Mouse (Mus musculus) adrenal gland, postnatal 14 days (tissue): ENCODE results near the gene Gm36210. TPM values are rescaled to one million over a fixed set of nuclear protein-coding genes. Genes with fewer than 3 reads are reported as not detected.

Source experiments
- DNase-seq: peaks from one replicate; pipeline ENCODE4 v3.0.0; 2021; ENCODE audit warnings: mixed read lengths
- total RNA-seq: library from RNA; stranded (reverse); gene quantifications from 2 replicates; pipeline ENCODE4 v1.2.3, GENCODE M21; 2021

Gm36210 gene
- total RNA-seq, 1 experiment from 2014 or later, result 0.26 TPM

DNA sequence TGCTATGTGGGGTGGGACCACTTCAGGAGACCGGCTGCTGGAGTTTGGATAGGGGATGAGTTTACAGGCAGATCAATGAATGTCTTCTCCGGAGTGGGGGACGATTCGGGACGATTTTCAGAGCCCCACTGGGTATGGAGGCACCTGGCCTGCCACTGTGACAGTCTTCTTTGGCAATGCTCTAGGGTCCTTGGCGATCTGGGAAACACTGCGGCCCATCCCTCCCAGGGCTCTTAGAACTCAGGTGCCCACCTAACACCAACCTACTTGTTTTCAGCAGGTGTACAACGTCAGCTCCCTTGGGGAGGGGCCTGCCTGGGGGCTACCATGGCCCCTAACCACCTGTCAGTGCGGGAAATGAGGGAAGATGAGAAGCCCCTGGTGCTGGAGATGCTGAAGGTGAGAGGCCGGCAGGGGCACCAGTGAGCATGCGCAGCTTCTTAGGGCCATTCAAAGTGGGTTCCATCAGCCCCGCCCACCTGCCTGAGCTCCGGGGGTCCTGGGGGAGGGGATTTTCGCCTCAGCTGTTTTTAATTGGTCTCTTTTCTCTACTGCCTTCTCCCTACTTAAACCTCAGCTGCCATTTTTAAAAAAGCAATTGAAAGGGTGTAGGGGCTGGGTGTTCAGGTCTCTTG lies 16.7 kb upstream of the Gm36210 start:
- DNase-seq, result peak; percentile 49

DNA sequence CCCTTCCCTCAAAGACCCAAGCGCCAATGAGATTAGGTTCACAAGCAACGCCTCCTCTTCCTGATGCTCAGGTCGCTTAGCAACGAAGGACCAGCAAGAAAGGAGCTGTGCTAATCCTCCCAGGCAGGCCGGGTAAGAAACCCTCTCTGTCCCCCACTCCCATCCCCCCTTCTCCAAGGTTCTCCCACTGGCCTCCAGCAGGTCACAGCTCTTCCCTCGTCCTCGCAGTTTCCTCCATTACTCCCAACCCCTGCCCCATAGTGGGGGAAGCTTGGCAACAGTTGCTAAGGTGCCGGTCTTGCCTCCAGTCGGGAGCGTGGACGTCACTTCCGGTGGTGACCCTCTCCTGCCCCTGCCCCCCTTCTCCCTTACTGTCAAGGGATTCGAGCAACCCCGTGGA lies 16.2 kb upstream of the Gm36210 start:
- peak; percentile 87 for DNase-seq

DNA sequence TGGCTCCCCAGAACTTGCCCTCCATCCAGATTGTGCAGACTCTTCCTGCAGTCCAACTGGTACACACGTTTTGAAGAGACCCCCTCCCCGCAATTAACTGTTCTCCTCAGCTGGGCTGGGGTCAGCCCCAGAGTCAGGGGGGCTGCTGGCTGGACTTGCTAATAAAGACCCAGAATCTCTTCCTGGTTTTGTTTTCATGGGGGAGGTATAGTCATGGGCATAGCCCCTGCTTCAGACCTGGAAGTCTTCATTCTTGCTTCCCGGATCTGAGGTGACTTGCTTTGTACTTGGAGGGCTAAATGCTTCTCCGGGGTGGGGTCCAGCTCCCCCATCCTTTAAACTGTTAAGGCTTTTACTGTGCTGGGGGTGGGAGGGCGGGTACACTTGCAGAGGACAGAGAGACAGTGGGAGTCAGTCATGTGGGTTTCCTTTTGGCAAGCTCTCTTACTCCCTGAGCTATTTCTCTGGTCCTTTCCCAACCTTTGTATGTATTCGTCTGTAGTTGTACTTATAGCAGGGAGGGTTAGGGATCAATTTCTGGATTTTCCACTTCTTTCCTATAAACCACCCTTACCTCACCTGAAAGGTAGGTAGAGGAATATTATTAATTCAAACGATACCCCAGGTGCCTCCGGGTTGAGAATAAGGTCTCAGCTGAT lies 15.6 kb upstream of the Gm36210 start, which contains the start of gene Nat14:
Gene Nat14 (plus strand): TSS at position 205 of the 659 bp plus-strand sequence.
- DNase-seq, result no peak

DNA sequence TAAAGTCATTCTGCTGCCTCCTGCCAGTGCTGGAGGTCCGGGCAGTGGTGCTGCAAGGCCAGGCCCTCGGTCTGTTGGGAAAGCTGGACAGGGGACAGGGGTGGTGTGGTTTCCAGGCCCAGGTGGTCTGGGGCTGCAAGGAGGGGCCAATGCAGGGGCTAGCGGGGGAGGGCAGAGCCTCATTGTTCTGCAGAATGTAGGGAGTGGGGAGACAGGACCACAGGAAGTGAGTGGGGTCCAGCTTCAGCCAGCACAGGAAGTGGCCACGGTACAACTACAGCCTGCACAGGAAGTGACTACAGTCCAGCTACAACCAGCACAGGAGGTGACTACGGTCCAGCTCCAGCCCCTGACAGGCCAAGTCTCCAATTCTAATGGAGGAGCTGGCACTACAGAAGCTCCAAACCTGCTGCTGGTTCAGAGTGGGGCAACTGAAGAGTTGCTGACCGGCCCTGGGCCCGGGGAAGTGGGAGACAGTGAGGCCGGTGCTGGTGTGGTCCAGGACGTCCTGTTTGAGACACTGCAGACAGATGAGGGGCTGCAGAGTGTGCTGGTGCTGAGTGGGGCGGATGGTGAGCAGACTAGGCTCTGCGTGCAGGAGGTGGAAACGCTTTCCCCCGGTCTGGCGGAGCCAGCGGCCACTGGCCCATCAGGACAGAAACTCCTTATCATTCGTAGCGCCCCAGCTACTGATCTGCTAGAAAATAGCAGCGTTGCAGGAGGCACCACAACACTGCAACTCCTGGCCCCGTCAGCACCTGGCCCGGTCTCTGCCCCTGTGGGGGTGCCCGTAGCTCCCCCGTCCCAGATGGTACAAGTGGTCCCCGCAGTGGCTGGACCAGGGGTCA lies 14.9 kb upstream of the Gm36210 start:
- peak; percentile 36 for DNase-seq

DNA sequence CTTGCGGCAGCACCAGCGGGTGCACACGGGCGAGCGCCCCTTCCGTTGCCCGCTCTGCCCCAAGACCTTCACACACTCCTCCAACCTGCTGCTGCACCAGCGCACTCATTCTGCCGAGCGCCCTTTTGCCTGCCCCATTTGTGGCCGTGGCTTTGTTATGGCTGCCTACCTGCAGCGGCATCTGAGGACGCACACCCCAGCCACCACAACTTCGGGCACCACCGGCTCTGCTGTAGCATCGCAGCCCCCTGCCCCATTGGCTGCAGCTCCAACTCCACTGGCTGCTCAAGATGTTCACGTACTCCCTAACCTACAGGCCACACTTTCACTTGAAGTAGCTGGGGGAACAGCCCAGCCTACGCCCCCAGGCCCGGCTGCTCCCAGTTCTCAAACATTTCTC lies 14.2 kb upstream of the Gm36210 start:
- DNase-seq, result no peak

DNA sequence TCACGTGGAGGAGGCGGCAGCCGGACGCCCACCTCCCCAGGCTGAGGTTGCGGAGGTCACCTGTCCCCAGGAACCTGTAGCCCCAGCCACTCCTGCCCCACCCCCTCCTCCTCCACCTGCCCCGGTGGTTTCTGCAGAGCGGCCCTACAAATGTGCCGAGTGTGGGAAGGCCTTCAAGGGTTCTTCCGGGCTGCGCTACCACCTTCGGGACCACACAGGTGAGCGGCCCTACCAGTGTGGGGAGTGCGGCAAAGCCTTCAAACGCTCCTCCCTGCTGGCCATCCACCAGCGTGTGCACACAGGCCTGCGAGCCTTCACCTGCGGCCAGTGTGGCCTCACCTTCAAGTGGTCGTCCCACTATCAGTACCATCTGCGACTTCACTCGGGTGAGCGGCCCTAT lies 13.7 kb upstream of the Gm36210 start:
- DNase-seq, result no peak

DNA sequence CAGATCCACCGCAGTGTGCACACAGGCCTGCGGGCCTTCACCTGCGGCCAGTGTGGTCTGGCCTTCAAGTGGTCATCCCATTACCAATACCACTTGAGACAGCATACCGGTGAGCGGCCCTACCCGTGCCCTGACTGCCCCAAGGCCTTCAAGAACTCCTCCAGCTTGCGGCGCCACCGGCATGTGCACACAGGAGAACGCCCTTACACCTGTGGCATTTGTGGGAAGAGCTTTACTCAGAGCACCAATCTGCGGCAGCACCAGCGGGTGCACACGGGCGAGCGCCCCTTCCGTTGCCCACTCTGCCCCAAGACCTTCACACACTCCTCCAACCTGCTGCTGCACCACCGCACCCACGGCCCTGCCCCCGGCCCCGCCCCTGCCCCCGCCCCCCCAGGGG lies 12.8 kb upstream of the Gm36210 start:
- DNase-seq, result no peak

DNA sequence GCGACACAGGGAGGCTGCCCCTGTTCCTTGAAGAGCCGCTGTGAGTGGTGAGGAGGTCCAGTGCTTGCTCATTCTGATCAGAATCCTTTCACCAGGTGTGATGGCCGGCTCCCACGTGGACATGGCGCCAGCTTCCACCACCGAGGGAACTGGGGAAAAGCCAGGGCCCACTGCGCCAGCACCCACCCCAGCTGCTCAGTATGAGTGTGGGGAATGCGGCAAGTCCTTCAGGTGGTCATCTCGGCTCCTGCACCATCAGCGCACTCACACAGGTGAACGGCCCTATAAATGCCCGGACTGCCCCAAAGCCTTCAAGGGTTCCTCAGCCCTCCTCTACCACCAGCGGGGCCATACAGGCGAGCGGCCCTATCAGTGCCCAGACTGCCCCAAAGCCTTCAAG lies 12.4 kb upstream of the Gm36210 start:
- DNase-seq, result no peak

DNA sequence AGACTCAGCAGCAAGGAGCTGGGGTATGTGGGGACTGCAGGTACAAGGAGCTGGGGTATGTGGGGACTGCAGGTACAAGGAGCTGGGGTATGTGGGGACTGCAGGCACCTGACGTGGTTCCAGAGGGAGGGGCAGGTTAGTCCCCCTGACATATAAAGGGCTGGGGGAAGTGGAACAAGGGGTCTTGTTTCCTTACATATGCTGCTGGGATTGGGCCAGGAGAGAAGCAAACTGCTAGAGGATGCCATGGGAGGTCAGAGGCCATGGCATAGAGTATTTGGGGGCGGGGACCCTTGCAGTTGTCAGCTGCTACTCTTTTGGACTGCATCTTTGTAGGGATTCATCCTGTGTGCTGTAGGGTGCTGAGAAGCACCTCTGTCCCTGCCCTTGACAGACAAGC lies 11.2 kb upstream of the Gm36210 start:
- no peak for DNase-seq

DNA sequence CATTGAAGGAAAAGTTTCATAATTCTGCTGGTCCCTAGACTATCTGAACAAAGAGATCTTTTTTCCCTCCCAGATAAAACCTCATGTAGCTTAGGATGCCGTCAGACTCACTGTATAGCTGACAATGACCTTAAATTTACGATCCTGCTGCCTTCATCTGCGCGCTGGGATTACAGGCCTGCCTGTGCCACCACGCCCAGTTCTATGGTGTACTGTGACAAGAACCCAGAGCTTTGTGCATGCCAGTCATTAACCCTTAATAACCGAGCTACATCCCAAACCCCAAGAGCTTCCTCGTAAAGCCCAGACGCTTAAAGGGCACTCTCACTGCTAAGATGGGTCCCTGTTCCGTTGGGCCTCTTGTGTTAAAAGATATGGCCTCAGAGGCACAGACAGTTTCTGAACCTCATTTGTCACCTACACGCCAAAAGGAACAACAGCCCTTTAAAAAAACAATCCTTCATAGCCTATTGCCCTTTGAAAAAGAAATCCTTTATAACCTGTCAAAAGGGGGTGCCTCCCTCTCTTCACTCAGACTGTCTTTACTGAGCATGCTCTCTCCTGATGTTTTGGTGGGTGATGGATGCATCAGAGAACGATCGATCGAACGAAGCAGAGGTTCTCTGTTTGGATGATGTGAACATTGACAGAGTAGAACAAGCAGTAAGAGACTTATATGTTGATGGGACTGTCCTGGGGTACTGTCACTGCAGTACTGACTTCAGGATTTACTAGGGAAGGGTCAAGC lies 9.5 kb upstream of the Gm36210 start:
- DNase-seq, result no peak

DNA sequence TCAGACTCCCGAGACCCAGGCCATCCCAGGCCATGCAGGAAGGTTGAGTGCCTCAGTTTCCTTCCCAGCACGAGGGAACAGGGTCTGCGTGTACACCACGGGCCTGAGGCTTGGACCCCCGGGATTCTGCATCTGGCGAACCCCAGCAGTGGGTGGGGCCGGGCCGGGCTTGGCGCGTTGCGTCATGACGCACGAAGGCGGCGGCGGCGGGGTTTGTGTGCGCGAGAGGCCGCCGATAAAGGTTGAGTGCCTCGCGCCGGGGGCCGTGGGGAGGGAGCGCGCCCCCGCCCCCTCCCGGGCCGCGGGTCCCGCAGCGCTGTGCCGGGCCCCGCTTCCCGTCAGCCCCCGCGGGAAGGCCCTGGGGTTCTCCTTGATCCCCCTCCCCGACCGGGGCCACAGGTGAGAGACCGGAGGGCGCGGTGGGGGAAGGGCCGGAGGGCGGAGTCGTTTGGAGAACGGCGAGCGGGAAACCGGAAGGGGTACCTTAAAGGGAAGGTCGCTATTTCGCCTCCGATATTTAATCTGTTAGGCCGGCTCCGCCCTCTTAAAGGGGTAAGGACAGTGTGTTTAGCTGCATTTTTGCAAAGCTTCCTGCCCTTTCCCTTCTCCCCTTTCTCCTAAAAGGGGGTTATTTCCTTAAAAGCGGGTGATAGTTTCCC lies 8.8 kb upstream of the Gm36210 start, which contains the start of gene Zfp628:
Gene Zfp628 (plus strand): TSS at position 211 of the 659 bp plus-strand sequence.
- peak; percentile 96 for DNase-seq

DNA sequence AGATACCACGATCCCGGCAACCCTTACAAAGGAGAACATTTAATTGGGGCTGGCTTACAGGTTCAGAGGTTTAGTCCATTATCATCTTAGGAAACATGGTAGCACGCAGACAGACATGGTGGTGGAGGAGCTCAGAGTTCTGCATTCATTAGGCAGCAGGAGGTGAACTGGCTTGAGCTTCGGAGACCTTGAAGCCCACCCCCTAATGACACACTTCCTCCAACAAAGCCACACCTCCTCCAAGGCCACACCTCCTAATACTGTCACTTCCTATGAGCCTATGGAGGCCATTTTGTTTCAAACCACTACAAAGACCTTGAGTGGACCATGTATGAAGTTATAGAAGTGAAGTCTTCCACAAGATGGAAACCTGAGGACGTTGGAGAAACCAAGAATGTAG lies 5.9 kb upstream of the Gm36210 start:
- no peak for DNase-seq

DNA sequence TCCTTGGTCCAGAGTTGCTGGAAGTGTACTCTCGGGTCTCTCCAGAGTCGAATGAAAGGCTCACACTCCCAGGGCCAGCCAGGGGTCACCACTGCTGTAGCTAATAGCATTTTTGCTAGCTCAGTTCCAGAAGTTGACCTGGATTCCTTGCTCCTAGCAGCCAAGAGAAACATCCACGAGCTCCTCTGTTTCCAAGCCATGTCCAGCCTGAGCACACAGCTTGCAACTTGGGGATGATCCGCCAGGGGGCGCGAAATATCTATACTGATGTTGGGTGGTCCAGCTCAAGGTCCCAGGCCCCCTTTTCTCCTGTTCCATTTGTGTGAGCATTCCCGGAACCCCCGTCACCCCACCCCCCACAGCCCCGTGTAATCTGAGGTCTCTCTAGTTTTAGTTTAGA lies 5.2 kb upstream of the Gm36210 start:
- peak; percentile 70 for DNase-seq

DNA sequence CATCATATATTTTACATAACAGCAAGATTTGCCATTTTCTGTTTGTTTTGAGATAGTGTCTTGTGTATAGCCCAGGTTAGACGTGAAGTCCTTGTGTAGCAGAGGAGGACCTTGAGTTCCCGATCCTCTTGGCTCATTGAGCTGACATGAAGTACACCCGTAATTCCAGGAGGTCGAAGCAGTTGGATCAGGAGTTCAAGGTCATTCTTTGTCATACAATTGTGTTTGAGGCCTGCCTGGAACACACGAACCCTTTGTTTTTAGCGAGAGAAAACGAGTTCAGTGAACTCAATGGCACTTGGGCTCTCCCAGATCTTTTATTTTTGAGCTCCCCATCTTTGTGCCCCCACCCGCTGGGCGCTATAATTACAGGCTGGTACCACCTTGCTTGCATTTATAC lies 3.9 kb downstream of the Gm36210 start:
- no peak for DNase-seq

DNA sequence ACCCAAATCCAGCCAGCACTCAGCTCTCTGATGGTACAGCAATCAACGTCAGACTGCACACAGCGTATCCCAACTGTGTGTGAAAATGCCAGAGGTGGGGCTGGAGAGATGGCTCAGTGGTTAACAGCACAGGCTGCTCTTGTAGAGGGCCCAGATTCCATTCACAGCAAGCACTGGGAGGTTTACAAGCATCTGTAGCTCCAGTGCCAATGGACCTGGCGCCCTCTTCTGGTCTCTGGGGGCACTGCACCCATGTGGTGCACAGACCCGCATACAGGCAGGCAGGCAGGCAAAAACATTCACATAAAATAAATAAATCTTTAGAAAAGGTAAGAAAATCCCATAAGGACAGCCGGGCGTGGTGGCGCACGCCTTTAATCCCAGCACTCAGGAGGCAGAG lies 5.1 kb downstream of the Gm36210 start:
- DNase-seq, result peak; percentile 70

DNA sequence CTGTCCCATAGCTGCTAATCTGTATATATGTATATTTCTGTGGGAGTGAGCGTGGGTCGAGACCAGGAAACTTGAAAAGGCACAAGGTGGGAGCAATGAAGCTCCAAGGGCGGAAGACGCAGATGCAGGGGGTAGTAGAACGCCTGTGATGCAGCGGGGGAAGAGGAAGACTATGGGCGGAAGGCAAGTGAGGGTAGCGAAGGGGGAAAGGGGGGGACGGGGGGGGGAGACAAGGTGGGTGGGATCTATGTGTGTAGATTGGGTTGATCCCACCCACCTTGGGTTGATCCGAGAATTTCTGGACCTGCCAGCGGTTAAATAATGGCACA lies 5.8 kb downstream of the Gm36210 start:
- DNase-seq, result no peak

DNA sequence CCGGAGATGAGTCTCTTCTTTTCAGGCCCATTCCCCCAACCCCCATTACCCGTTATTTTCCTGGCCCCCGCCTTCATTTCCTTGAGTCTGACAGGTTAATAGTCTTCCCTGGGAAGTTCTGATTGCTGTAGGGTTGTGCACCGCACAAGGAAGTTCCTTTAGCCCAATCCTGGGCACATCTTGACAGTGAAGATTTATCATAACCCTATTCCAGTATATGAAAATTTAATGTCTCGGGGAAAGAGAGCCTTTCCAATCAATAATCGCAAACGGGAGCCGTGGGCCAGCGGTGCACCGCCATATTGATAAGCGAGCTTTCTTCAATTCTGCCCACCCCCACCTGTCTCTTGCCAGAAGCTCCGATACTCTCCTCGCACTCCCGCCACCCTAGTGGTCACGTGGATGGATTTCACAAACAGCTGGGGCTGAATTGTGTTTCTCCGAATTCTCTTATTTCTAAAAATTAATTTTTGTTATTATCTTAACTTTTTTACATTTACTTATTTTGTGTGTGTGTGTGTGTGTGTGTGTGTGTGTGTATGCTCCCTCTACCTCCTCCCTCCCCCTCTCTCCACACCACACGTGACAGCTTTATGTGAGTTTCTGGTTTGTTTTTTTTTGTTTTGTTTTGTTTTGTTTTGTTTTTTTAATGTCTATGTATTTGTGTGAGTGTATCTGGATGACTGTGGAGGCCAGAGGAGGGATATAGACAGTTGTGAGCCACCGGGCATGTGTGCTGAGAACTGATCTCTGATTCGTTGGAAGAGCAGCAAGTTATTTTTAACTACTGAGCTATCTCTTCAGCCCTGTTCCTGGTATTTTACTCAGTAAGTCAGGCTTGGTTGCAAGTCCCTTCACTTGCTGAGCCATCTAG lies 6.4 kb downstream of the Gm36210 start:
- DNase-seq, result peak; percentile 58

DNA sequence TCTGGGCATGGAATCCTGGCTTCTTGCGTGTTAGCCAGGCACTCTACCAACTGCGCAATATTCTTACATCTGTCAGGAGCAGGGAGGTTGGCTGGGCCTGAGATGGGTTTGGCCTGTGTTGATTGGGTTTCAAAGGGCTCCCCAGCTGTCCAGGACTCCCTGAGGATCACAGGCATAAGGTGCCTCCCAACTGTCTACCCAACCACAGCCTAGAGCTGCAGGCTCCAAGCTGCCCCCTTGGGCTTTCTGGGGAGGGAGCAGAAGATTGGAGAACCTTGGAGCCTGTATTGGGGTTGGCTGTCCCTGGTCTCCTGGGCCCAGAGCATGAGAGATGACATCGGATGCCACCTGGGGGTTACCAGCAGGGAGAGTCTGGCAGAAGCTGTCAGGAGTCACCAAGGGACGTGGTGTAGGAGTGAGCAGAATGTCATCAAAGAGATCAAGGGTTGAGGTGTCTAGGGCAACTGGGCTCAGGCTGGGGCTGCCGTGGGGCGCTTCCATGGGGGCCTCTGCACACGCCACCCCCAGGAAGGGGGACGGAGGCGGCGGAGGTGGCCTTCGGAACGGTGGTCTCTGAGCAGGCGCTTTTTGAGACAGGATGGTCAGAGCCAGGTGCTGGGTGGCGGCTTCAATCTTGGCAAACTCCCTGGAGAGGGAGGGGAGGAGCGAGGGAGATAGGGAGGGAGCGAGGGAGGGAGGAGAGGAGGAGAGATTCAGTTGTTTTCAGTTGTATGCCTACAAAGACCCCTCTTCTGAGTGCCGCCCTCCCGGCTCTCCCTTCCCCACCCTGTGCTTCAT lies 7.3 kb downstream of the Gm36210 start:
- DNase-seq, result peak; percentile 56

DNA sequence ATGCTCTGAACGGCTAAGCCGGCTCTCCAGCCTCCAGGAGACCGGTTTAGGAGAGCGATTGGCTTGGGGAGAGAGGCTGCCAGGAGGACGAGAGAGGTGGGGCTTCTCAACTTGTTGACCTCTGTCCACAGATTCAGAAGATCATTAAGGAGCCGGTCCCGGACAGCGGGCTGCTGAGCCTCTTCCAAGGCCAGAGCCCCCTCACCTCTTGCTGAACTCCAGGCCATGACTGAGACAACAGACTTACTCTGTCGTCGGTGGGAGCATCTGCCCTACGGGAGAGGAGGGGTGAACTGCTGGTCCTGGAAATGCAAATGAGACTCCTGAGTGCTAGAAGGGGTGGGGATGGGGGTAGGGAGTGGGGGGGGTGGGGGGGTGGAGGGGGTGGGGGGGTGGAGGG lies 11.1 kb downstream of the Gm36210 start:
- no peak for DNase-seq

DNA sequence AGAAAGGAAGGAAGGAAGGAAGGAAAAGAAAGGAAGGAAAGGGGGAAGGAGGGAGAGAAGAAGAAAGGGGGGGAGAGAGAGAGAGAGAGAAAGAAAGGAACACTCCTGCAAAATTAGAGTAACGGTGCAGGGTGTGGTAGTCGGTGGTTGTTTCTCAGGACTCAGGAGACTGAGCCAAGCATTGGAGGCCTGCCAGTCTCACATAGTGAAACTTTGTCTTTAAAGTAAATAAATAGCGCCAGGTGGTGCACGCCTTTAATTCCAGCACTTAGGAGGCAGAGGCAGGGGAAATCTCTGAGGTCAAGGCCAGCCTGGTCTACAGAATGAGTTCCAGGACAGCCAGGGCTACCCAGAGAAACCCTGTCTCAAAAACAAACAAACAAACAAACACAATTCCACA lies 19.6 kb downstream of the Gm36210 start:
- DNase-seq, result no peak
